Mouse (Mus musculus): Measurements from ENCODE around the gene Olfr703.

Gene Olfr703

DNA sequence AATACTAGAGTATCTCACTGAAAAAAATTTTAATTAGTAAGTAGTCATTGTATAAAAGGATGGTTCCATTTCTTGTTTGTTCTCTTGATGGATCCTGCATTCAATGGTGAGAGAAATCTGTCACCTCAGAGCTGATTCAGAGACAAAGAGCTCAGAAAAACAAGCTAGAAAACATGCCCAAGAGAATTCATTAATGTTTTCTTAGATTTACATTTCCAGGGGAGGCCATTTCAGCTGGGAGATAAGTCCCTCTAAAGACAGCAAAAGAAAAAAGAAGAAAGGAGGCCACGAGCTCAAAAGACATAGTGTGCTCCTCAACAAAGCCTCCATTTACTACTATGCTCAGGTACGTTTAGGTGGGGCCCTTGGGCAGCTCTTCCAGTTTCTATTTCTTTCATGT is at the start of gene Olfr703:
Gene Olfr703, plus strand, starts transcription at position 301 of the 400 bp plus-strand sequence.
- no peak for DNase-seq

DNA sequence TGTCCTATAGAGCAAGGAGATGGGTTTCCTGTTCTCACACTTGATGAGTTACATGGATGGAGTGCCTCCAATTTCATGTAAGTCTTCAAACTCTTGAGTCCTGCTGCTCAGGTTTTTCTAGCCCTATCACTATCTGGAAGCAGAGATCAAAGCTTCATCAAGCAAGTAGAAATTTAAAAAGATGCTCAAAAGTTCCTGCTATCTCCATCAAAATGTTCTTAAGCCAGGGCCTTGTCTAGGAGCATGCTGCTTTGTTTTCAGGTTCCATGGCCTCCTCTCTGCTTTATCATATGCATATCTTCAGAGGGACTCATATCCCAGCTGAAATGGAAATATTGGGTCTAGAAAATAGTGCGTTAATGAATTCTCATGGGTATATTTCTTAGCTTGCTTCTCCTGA is 34.4 kb upstream of the Olfr703 start, which contains the start of gene Olfr700:
Gene Olfr700, minus strand, starts transcription at position 101 of the 400 bp plus-strand sequence.
- DNase-seq: no peak

DNA sequence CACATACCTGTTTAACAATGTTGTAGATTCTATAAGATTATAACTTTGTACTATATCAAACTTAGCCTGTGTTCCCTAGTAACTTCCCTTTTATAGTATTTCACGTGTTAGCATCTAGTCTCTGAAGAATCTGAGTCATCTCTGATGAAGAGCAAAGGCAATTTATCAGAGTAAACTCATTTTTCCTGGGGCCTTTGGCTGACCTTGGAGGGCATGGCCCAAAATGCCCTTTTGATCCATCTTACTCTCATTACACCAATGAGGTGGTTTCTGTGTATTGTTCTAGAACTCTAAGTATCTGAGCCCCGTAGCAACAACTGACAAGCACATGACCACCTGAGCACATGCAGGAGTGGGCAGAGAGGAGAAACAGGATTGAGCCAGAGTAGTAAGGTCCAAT is 29.3 kb upstream of the Olfr703 start, which contains the start of gene Olfr701:
Gene Olfr701, plus strand, starts transcription at position 301 of the 400 bp plus-strand sequence.
- DNase-seq: no peak

DNA sequence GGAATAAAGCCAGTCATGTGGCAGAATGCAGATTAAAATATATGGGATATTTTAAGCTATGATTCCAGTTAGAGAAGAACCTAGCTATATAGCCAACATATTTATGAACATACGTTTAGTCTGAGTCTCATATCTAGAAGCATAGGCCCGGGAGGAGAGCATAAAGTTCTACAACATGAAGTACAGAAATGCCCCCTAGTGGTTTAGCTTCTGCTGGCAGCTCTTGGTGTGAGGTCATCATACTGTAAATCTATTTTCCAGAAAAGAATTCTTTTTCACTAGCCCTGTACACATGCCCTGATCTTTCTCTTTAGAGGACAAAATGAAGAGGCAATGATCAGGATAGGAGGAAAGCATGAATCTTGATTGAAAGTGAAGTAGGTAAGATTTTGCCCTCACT is 27.4 kb upstream of the Olfr703 start:
- no peak for DNase-seq

DNA sequence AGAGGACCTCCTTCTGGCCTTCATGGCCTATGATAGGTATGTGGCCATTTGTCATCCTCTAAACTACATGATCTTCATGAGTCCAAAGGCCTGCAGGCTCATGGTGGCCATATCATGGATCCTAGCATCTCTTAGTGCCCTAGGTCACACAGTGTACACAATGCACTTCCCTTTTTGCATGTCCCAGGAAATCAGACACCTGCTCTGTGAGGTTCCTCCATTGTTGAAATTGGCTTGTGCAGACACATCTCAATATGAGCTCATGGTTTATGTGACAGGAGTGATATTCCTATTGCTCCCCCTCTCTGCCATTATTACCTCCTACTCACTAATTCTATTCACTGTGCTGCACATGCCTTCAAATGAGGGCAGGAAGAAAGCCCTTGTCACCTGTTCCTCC is 24.7 kb upstream of the Olfr703 start:
- no peak for DNase-seq

DNA sequence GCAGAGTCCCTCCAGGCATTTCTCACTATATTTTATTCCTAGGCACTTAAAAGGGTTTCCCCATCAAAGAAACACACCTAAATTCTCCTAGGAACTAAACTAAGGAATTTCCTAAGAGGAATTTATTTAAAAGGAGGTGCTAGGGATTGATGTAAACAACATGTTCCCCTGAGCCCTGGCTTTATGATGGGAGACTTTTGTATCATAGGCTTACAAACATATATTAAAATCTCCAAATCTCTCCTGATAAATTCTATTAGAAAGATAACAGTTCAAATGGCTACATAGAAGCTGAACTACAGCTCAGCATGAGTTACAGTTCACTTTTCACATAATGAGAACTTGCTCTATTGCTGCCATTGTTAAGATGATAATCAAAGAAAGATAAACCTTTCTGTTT is 9.4 kb upstream of the Olfr703 start, which contains the start of gene Olfr702:
Gene Olfr702, minus strand, starts transcription at position 101 of the 400 bp plus-strand sequence.
- no peak for DNase-seq

DNA sequence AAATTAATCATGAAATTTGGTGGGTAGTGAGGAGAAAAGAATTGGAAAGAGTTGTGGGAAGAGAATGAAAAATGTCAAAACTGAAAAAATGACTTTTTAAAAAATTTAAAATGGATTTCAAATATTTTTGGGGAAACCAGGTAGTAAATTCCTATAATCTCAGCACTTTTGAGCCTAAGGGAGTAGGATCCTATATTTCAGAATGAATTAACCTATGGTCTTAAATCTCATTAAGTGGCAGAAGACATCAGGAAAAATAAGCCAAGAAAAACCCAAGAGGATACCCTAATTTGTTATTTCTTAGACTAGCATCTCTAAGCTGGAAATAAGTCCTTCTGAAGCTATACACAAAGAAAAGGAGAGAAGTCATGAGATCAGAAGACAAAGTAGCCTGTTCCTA is 19.7 kb downstream of the Olfr703 start, which contains the start of gene Olfr704:
Gene Olfr704, plus strand, starts transcription at position 301 of the 400 bp plus-strand sequence.
- DNase-seq: no peak

DNA sequence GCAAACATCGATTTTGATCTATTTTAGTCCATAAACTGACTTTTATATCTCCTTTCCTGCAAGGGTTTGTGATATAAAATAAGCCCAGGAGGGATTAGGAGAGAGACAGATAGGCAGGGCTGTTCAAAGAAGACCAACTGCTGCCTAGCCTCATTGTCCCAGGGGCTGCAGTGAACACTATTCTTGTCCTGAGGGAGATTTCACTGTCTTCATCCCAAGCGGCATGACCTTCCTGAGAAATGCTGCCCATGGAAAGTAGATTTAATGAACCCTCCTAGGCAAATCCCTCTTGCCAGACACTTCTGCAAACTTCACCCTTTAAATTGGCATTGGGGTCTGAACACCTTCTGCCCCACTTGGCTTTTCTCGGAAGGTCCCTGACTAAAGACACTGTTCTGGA is 33.6 kb downstream of the Olfr703 start, which contains the start of gene Olfr705:
Gene Olfr705, minus strand, starts transcription at position 101 of the 400 bp plus-strand sequence.
- DNase-seq: no peak

DNA sequence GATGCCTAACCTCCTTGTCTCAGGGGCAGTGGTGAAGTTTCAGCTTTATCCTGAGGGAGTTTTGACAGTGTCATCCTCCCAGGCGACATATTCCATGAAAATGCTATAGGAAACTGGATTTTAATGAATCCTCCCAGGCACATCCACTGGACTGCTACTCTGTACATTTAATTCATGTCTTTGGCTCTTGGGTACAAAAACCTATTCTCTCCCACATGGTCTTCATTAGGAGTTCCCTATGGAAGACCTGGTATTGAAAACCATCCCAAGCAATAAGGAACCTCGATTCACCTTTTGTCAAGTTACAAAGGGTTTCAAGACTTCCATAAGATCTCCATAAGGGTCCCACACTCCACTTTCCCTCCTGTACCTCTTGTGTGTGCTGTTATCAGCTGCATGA is 44.9 kb downstream of the Olfr703 start, which contains the start of gene Olfr706:
Gene Olfr706, minus strand, starts transcription at position 101 of the 400 bp plus-strand sequence.
- no peak for DNase-seq

Measured in cerebellum, adult 11 months (tissue).